Mouse (Mus musculus): ENCODE data around the gene Fam110c.

DNA sequence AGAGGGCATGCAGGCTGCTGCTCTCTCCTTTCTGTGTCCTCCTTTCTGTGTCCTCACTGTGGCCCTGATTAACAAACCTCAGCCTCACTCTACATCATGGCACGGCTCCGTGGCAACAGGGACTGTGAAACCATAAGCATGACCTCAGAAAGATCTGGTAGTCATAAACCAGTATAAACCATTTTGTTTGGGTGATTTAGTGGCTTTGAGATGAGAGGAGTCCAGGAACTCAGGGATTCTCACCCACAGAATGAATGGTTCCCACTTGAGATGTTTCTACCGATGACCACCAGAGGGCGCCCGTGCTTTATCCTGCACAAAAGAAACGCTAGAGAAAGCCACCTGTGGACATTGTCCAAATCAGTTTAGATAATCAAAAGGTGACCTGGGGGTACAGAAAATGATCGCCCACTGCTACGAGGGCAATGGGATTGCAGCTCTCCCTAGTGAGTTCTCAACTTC lies 42.4 kb downstream of the Fam110c start:
- no peak for TF ChIP-seq EP300 (IDR thresholded peaks at IDR 0.05; ENCODE audit: low read depth)
- peak; percentile 81 for TF ChIP-seq CTCF (IDR thresholded peaks at IDR 0.05; ENCODE audit: low read depth)

Data from liver, embryonic 14.5 days (tissue).